Mouse (Mus musculus) C2C12 (cell line): Measurements from ENCODE around the gene Prss57.

ENCODE experiments used
- CEBPB ChIP-seq: IDR thresholded peaks from one replicate; pipeline ENCODE4 v1.6.1; 2011; ENCODE audit warnings: low read depth, mild to moderate bottlenecking, control low read depth, moderate library complexity
- CTCF ChIP-seq: IDR thresholded peaks from one replicate; pipeline ENCODE4 v1.5.1; 2011; ENCODE audit not compliant: control insufficient read depth, insufficient read depth, insufficient read length
- FOSL1 ChIP-seq: IDR thresholded peaks from one replicate; pipeline ENCODE4 v1.8.0; 2011; ENCODE audit warnings: mild to moderate bottlenecking, low read length; ENCODE audit not compliant: poor library complexity, insufficient read depth, severe bottlenecking
- MAX ChIP-seq: IDR thresholded peaks from one replicate; pipeline ENCODE4 v1.6.1; 2011; ENCODE audit warnings: mild to moderate bottlenecking, control low read depth
- MYOG ChIP-seq: IDR thresholded peaks from one replicate; pipeline ENCODE4 v1.6.1; 2011; ENCODE audit not compliant: control insufficient read depth, insufficient read length; ENCODE audit errors: extremely low read depth
- USF1 ChIP-seq: IDR thresholded peaks from one replicate; pipeline ENCODE4 v1.6.1; 2011; ENCODE audit warnings: low read depth, mild to moderate bottlenecking, control low read depth, moderate library complexity

DNA sequence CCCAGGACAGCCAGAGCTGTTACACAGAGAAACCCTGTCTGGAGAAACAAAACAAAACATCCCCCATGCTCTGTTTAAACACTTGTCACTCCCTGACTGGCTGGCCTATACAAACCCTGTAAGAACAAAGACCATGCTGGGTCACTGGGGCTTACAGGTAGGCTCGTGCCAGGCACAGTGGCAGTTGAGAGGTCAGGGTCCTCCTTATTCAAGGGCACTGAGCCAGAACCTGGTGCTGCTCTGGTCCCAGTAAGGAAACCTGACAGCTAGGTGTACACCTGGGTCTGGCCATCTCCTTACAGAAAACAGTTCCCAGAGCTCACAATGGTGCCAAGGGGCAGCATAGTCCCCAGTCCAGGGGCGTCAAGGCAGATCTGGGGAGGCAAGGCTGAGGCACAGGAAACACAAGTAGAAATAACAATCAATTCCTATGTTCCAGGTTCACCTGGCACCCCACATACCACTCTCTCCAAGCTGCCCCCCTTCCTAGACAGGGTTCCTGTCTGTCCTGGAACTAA, 25.5 kb downstream of the Prss57 start:
- TF ChIP-seq CTCF (no peak), CEBPB (no peak), MAX (no peak), USF1 (no peak), MYOG (no peak), FOSL1 (no peak)
